Mouse (Mus musculus) common myeloid progenitor, adult 5-6 weeks (primary cell): Measurements from ENCODE around the gene Ablim2. TPM values are rescaled to one million over a fixed set of nuclear protein-coding genes. Genes with fewer than 3 reads are reported as not detected.
A peak's percentile ranks its signal among the peaks of the same experiment; 100 is the strongest.

ENCODE experiments used
- ATAC-seq: replicated peaks from 2 replicates; pipeline ENCODE4 v1.8.0; 2016; ENCODE audit warnings: low read depth, mild to moderate bottlenecking, moderate TSS enrichment, inconsistent platforms; ENCODE audit not compliant: poor library complexity, severe bottlenecking
- total RNA-seq: library from RNA; stranded (forward); fragments of 200-1000, 187-1606 nt; gene quantifications from 2 replicates; pipeline ENCODE4 v1.2.3, GENCODE M21; 2017

Ablim2 gene
- total RNA-seq = not detected in 2 replicates

GRCm38 (mm10) chr5:35757639-35758001 lies at the start of gene Ablim2:
TSS of gene Ablim2 (plus strand) at chr5:35757880.
- peak; percentile 89 for ATAC-seq

- ATAC-seq = no peak
Observed at GRCm38 (mm10) chr5:35710481-35710880, 47.2 kb upstream of the Ablim2 start.

- ATAC-seq = no peak
Observed at GRCm38 (mm10) chr5:35710931-35711330, 46.7 kb upstream of the Ablim2 start.

GRCm38 (mm10) chr5:35712517-35712916 lies 45.2 kb upstream of the Ablim2 start:
- no peak for ATAC-seq

- peak; percentile 95 for ATAC-seq
Observed at GRCm38 (mm10) chr5:35713649-35714354, 43.9 kb upstream of the Ablim2 start.

- no peak for ATAC-seq
Observed at GRCm38 (mm10) chr5:35717455-35717854, 40.2 kb upstream of the Ablim2 start.

GRCm38 (mm10) chr5:35717946-35718345 lies 39.7 kb upstream of the Ablim2 start:
- ATAC-seq = no peak

- no peak for ATAC-seq
Observed at GRCm38 (mm10) chr5:35718817-35719216, 38.9 kb upstream of the Ablim2 start.

- ATAC-seq = no peak
Observed at GRCm38 (mm10) chr5:35719343-35719742, 38.3 kb upstream of the Ablim2 start.

- ATAC-seq = no peak
Observed at GRCm38 (mm10) chr5:35719880-35720279, 37.8 kb upstream of the Ablim2 start.

- ATAC-seq = no peak
Observed at GRCm38 (mm10) chr5:35721933-35722332, 35.7 kb upstream of the Ablim2 start.

- 0 out of 2 replicates have a peak, but pooled peaks have one; percentile 13 for ATAC-seq
Observed at GRCm38 (mm10) chr5:35722654-35723053, 35.0 kb upstream of the Ablim2 start.

- ATAC-seq = no peak
Observed at GRCm38 (mm10) chr5:35723900-35724299, 33.8 kb upstream of the Ablim2 start.

- no peak for ATAC-seq
Observed at GRCm38 (mm10) chr5:35725840-35726239, 31.8 kb upstream of the Ablim2 start.

- no peak for ATAC-seq
Observed at GRCm38 (mm10) chr5:35727447-35727846, 30.2 kb upstream of the Ablim2 start.

GRCm38 (mm10) chr5:35728344-35728956 lies 29.2 kb upstream of the Ablim2 start:
- peak; percentile 62 for ATAC-seq

- ATAC-seq = peak; percentile 85
Observed at GRCm38 (mm10) chr5:35728957-35729460, 28.7 kb upstream of the Ablim2 start.

GRCm38 (mm10) chr5:35729844-35730243 lies 27.8 kb upstream of the Ablim2 start:
- ATAC-seq = no peak

GRCm38 (mm10) chr5:35730552-35730951 lies 27.1 kb upstream of the Ablim2 start:
- no peak for ATAC-seq

- ATAC-seq = no peak
Observed at GRCm38 (mm10) chr5:35731006-35731405, 26.7 kb upstream of the Ablim2 start.

- ATAC-seq = no peak
Observed at GRCm38 (mm10) chr5:35733523-35733922, 24.2 kb upstream of the Ablim2 start.
